Mouse (Mus musculus): ENCODE data around the gene Ifitm1.

GRCm38 (mm10) chr7:140954733-140955071, 12.3 kb upstream of the Ifitm1 start:
- no peak for TF ChIP-seq CTCF (IDR thresholded peaks at IDR 0.05; ENCODE audit: low read depth)
- no peak for TF ChIP-seq EP300 (IDR thresholded peaks at IDR 0.05; ENCODE audit: low read depth)

Data from liver, embryonic 14.5 days (tissue).